Mouse (Mus musculus): Measurements from ENCODE around the gene Osm. TPM values are rescaled to one million over a fixed set of nuclear protein-coding genes. Genes with fewer than 3 reads are reported as not detected.
A peak's percentile ranks its signal among the peaks of the same experiment; 100 is the strongest.

The Osm gene
- polyA plus RNA-seq, 1 experiment from 2014 or later = 0.60 TPM

DNA sequence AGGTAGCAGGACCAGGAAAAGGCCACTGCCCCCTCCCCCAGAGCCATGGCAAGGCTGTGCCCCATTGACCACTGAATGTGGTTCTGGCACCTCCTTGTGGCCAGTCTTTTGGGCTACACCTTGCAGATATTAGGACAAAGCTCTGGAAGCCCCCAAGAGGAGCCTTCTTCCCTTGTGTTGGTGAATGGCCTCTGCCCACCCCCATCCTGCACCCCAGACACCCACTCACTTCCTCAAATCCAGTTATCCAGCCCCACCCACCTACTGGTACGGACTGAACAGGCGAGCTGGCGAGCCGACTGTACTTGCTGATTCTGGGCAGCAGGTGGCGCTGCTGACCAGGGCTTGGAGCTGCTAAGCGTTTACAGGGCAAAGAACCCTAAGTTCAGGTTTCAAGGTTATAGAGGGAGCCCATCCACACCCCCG lies 22.4 kb downstream of the Osm start:
- 0% methylated on average over 7 of the region's 7 CpGs for WGBS (ENCODE audit: insufficient replicate concordance)
- Histone ChIP-seq H3K27ac (no peak overlapping the region), H3K36me3 (no peaks in the 10 kb centered on the region), H3K4me3 (replicated peaks) (no peak overlapping the region), H3K27me3 (peaks cover 10% of the 10 kb centered on the region), H3K4me2 (peak overlapping the region; percentile 34), H3K4me1 (replicated peaks) (peaks cover 41% of the 10 kb centered on the region), H3K9ac (no peak overlapping the region), H3K9me3 (replicated peaks) (no peaks in the 10 kb centered on the region)
- peak; percentile 61 for ATAC-seq (ENCODE audit: low read depth)
- peak; percentile 67 for DNase-seq

DNA sequence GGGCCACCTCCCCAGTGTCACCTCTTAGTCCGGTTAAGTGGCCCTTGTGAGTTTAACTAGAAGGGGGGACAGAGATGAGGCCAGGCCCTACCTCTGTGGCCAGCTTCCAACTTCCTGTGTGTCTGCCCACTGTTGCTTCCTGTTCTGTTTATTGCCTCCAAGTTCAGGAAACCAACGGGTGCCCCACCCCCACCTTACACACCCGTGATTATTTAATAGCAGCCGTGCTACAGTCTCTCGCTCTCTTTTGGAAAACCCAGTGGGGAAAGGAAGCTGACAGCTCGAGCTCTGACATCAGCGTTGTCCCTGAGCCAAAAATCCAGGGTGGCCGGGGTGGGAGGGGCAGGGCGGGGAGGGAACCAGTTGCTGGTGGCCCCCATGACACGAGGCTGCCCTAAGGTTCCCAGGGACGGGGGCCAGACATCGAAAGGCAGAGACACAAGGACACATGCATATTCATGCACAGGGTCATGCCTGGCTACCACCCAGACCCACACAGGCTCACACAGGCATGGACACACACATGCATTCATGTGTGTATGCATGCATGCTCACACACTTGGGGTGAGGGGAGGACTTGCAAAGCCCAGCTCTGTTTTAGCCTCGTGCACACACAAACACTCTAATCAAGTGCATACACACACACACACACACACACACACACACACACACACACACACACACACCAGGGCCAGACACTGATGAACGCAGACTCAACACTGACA lies 24.4 kb downstream of the Osm start:
- Histone ChIP-seq H3K4me2 (peak overlapping the region; percentile 38), H3K9ac (no peak overlapping the region), H3K36me3 (no peaks in the 10 kb centered on the region), H3K4me1 (replicated peaks) (peaks cover 42% of the 10 kb centered on the region), H3K4me3 (replicated peaks) (no peak overlapping the region), H3K27me3 (peaks cover 29% of the 10 kb centered on the region), H3K27ac (no peak overlapping the region), H3K9me3 (replicated peaks) (no peaks in the 10 kb centered on the region)
- ATAC-seq (ENCODE audit: low read depth) = no peak
- no peak for DNase-seq
- WGBS (ENCODE audit: insufficient replicate concordance) = 13% methylated on average over 14 of the region's 14 CpGs

DNA sequence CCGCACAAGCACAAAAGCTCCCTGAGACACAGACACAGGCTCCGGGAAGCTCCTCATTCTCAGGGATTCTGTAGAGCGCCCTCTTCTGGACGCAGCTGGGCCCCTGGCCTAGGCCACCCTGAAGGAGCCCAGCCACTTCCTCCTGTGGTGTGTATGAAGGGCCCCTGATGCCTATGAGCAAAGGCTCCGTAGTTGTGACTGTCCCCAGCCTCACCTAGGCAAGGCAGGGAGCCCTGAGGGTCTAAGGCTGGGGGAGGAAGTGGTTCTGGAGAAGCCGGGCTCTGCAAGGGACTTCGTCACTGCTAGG lies 24.9 kb downstream of the Osm start:
- Histone ChIP-seq H3K9ac (no peak overlapping the region), H3K27ac (no peak overlapping the region), H3K4me3 (replicated peaks) (no peak overlapping the region), H3K9me3 (replicated peaks) (no peaks in the 10 kb centered on the region), H3K4me2 (no peak overlapping the region; the same call in 1 of the 2 replicates), H3K27me3 (peaks cover 34% of the 10 kb centered on the region), H3K4me1 (replicated peaks) (peaks cover 45% of the 10 kb centered on the region), H3K36me3 (no peaks in the 10 kb centered on the region)
- DNase-seq (peak; percentile 48), ATAC-seq (ENCODE audit: low read depth) (no peak)
- 26% methylated on average over 7 of the region's 7 CpGs for WGBS (ENCODE audit: insufficient replicate concordance)

DNA sequence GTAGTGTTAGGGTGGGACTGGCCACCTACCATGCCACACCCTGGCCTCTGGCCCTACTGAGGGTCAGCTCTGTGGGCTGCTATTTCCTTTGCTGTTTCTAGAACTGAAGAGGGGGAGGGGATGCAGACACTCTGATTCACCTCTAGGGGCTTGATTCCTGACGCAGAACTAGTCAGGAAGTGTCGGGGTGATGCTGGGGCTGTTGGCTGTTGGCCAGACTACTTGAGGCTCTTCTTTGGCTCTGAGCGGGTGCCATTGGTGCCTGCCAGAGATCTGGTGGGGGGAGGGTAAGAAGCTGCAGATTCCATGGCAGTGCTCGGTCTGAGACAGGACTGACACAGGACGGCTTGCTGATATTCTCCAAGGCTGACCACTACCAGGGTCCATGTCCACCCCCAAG lies 25.7 kb downstream of the Osm start:
- ATAC-seq (ENCODE audit: low read depth) = no peak
- Histone ChIP-seq H3K4me2 (no peak overlapping the region), H3K9me3 (replicated peaks) (no peaks in the 10 kb centered on the region), H3K27ac (no peak overlapping the region), H3K36me3 (no peaks in the 10 kb centered on the region), H3K4me3 (replicated peaks) (no peak overlapping the region), H3K9ac (no peak overlapping the region), H3K27me3 (peaks cover 42% of the 10 kb centered on the region), H3K4me1 (replicated peaks) (peaks cover 52% of the 10 kb centered on the region)
- DNase-seq = no peak
- WGBS (ENCODE audit: insufficient replicate concordance) = 47% methylated on average over 5 of the region's 5 CpGs

DNA sequence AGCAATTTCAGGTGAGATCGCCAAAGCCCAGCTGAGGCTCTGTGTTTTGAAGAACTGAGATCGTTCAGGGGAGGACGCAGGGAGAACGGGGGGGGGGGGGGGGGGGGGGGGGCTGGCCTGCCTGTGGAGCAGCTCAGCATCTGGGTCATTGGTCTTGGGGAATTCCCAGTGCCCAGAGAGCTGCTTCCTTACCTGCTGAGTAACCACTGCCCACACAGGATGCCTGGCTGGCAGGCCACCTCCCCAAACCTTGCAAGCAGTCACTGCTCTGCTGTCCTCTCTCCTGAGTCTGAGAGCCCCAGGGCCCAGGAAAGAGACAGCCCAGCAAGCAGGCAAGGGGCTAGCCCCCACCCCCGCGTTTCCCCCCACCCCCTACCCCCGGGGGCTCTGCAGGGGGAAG lies 26.6 kb downstream of the Osm start:
- Histone ChIP-seq H3K9ac (no peak overlapping the region), H3K36me3 (no peaks in the 10 kb centered on the region), H3K4me2 (no peak overlapping the region), H3K27ac (no peak overlapping the region), H3K4me3 (replicated peaks) (no peak overlapping the region), H3K27me3 (peaks cover 51% of the 10 kb centered on the region), H3K9me3 (replicated peaks) (no peaks in the 10 kb centered on the region), H3K4me1 (replicated peaks) (peaks cover 50% of the 10 kb centered on the region)
- no peak for ATAC-seq (ENCODE audit: low read depth)
- 13% methylated on average over 6 of the region's 7 CpGs for WGBS (ENCODE audit: insufficient replicate concordance)
- DNase-seq = no peak

DNA sequence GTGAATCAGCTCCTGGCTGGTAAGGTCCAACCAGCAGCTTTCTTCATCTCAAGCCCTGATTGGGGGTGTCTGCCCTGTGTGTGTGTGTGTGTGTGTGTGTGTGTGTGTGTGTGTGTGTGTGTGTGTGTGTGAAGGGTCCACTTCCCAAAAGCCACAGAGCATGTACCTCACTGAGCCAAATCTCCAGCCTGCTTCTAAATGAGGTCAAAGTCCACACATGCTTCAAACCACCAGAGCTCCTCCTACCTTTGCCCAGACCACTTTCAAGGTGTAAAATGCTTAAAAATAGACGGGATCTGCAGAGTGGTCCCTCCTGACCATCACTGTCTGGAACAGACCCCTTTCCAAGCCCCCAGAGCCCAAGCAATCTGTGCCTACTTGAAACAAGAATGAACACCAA lies 27.1 kb downstream of the Osm start:
- H3K4me1 ChIP-seq (replicated peaks) = peaks cover 46% of the 10 kb centered on the region
- no peaks in the 10 kb centered on the region for H3K36me3 ChIP-seq
- no peak overlapping the region for H3K4me3 ChIP-seq (replicated peaks)
- H3K27ac ChIP-seq = no peak overlapping the region
- H3K9me3 ChIP-seq (replicated peaks) = no peaks in the 10 kb centered on the region
- no peak overlapping the region for H3K4me2 ChIP-seq
- ATAC-seq (ENCODE audit: low read depth) (no peak), DNase-seq (no peak)
- 27% methylated on average over 1 of the region's 1 CpGs for WGBS (ENCODE audit: insufficient replicate concordance)
- H3K27me3 ChIP-seq = peaks cover 56% of the 10 kb centered on the region
- no peak overlapping the region for H3K9ac ChIP-seq

DNA sequence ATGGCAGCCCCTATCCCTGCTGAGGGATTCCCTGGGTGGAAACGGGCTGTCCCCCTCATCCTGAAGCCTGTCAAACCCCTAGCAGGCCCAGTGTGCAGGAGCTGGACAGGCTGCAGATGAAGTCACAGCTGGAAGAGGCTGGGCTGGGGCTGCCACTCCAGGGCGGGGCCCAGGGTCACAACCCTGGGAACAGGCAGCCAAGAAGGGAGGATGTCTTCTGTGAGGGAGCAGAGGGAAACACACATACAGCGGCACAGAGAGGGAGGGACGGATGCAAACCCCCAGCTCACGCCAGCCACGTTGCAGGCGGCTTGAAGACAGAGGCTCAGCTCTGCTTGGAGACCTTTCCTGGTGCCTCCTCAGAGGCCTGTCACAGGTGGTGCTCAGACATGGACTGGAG lies 27.8 kb downstream of the Osm start:
- H3K4me3 ChIP-seq (replicated peaks) = no peak overlapping the region
- DNase-seq (no peak), ATAC-seq (ENCODE audit: low read depth) (no peak)
- no peak overlapping the region for H3K27ac ChIP-seq
- H3K9me3 ChIP-seq (replicated peaks) = no peaks in the 10 kb centered on the region
- no peaks in the 10 kb centered on the region for H3K36me3 ChIP-seq
- no peak overlapping the region for H3K4me2 ChIP-seq
- peaks cover 63% of the 10 kb centered on the region for H3K27me3 ChIP-seq
- H3K9ac ChIP-seq = no peak overlapping the region
- 53% methylated on average over 7 of the region's 7 CpGs for WGBS (ENCODE audit: insufficient replicate concordance)
- H3K4me1 ChIP-seq (replicated peaks) = peaks cover 42% of the 10 kb centered on the region

DNA sequence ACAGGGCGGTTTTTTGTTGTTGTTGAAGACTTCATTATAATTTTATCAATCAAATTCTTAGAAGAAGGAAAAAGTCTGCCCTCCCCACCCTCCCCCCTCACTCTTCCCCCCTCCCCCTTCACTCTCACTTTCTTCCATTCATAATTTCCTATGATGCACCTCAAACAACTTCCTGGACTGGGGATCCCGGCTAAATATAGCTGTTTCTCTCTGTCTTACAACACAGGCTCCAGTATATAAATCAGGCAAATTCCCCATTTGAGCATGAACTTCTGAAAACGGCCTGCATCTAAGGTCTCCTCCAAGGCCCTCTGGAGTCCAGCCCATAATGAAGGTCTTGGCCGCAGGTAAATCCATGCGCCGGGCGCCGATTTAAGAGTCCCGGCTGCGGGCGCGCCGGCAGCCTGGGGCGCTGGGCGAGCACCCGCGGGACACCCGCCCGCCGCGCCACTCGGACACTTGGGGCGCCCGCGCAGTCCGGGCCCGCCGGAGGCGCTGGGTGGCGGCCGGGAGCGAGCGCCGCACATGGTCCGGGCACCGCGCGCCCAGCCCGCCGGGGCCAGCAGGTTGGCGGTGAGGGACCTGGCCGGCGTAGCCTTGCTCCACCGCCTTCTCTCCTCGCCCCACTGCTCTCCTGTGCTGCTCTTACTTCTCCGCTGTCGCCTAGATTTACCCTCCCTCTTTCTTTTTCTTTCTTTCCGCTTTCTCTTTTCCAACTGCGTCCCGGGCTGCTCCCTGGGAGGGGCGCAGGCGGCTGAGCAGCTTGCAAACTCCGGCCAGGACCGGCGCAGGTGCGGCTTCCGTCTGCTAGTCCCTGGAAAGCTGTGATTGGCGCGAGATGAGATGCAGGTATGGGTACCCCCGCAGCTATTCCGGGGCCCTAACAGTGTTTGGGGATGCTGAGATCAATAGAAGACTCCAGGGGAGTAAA lies 30.3 kb downstream of the Osm start:
- H3K4me2 ChIP-seq = peak overlapping the region; percentile 71
- H3K9me3 ChIP-seq (replicated peaks) = no peaks in the 10 kb centered on the region
- H3K4me3 ChIP-seq (replicated peaks) = peak overlapping the region; percentile 58
- peak overlapping the region; percentile 22; the same call in 1 of the 2 replicates for H3K9ac ChIP-seq
- peaks cover 26% of the 10 kb centered on the region for H3K4me1 ChIP-seq (replicated peaks)
- no peak overlapping the region for H3K27ac ChIP-seq
- ATAC-seq (ENCODE audit: low read depth) (peak; percentile 47), DNase-seq (no peak)
- H3K36me3 ChIP-seq = no peaks in the 10 kb centered on the region
- 2% methylated on average over 61 of the region's 61 CpGs for WGBS (ENCODE audit: insufficient replicate concordance)
- H3K27me3 ChIP-seq = peaks cover 84% of the 10 kb centered on the region

DNA sequence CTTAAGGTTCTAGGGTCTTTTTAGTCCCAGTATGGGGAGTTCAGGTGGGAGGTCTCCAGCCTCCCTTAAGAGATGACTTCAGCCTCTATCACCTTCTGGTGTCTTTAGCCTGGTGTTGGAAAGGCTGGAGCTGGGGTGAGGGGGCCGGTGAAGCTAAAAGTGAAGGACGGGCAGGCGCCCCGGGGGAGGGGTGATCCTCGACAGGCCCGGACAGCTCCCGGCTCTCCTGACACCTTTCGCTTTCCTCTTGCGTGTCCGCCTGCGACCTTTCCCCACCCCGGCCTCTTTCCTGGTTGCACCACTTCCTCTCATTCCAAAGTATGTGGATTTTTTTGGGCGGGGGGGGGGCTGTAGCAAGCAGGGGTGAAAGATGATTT lies 31.0 kb downstream of the Osm start:
- Histone ChIP-seq H3K36me3 (no peaks in the 10 kb centered on the region), H3K4me3 (replicated peaks) (peak overlapping the region; percentile 58), H3K9me3 (replicated peaks) (no peaks in the 10 kb centered on the region), H3K4me2 (peak overlapping the region; percentile 71), H3K4me1 (replicated peaks) (peaks cover 23% of the 10 kb centered on the region), H3K9ac (no peak overlapping the region), H3K27ac (no peak overlapping the region), H3K27me3 (peaks cover 87% of the 10 kb centered on the region)
- WGBS (ENCODE audit: insufficient replicate concordance) = 4% methylated on average over 12 of the region's 13 CpGs
- ATAC-seq (ENCODE audit: low read depth) (no peak), DNase-seq (no peak)

DNA sequence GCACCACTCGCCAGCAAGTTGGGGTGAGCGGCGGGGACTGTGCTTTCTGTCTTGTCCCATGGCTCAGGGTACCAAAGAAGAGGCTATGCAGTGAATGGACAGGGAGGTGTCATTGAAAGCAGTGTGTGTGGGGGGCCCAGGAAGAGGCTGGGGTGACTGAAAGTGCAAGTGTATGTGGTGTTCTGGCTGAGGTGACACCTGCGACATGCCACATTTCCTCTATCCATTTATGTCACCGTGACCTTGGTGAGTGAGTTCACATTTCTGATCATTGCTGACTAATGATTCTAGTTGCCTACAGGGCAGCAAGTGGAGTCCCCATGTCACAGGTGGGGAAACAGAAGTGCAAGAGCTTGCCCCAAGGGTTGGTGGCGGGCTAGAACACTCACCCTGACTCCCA lies 32.3 kb downstream of the Osm start:
- H3K4me1 ChIP-seq (replicated peaks) = peaks cover 16% of the 10 kb centered on the region
- DNase-seq (no peak), ATAC-seq (ENCODE audit: low read depth) (no peak)
- H3K4me2 ChIP-seq = no peak overlapping the region
- H3K9me3 ChIP-seq (replicated peaks) = no peaks in the 10 kb centered on the region
- WGBS (ENCODE audit: insufficient replicate concordance) = 73% methylated on average over 6 of the region's 6 CpGs
- H3K27me3 ChIP-seq = peaks cover 82% of the 10 kb centered on the region
- no peak overlapping the region for H3K27ac ChIP-seq
- no peak overlapping the region for H3K9ac ChIP-seq
- no peak overlapping the region for H3K4me3 ChIP-seq (replicated peaks)
- H3K36me3 ChIP-seq = no peaks in the 10 kb centered on the region

DNA sequence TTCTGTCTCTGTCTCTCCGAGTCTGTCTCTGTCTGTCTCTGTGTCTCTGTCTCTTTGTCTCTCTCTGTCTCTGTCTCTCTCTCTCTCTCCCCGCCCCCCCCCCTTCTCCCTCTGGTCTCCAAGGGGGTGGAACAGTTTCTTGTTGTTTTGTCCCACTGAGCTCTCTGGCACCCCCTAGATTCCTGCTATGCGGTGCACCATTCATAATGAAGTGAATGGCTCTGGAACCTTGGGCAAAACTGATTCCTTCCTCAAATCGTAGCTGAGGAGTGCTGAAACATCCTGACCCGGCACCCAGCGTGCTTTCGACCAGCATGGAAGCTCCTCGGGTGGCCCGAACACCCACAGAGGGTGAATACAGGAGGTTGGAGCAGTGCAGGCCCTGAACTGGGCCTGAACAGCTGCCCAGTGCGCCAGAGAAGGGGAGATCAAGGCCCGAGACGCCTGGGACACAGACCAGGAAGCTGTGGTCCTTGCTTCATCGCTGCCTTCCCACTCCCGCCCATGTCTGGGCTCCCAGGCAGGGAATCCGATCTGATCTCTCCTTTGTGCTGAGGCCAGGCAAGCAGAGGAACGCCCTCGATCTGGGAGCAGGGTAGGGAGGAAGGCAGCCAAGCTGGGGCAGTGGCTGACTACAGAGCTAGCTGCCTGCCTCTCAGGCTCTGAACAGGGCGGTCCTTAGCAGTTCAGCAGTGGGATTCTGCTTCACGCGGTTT lies 34.7 kb downstream of the Osm start:
- no peaks in the 10 kb centered on the region for H3K9me3 ChIP-seq (replicated peaks)
- H3K4me1 ChIP-seq (replicated peaks) = peaks cover 12% of the 10 kb centered on the region
- no peak overlapping the region for H3K27ac ChIP-seq
- no peak overlapping the region for H3K9ac ChIP-seq
- ATAC-seq (ENCODE audit: low read depth) = 0 out of 2 replicates have a peak, but pooled peaks have one; percentile 33
- no peak overlapping the region for H3K4me2 ChIP-seq
- 25% methylated on average over 20 of the region's 20 CpGs for WGBS (ENCODE audit: insufficient replicate concordance)
- DNase-seq = no peak
- peaks cover 65% of the 10 kb centered on the region for H3K27me3 ChIP-seq
- H3K4me3 ChIP-seq (replicated peaks) = no peak overlapping the region
- H3K36me3 ChIP-seq = no peaks in the 10 kb centered on the region
